Mouse (Mus musculus) liver, adult 2 months (tissue): ENCODE results near the gene Necab3.

Source experiments
- CTCF ChIP-seq: fragments of 200-500 bp; IDR thresholded peaks from 2 replicates; pipeline ENCODE4 v1.5.1; 2011; ENCODE audit warnings: low read depth, low read length, control low read depth
- POLR2A ChIP-seq: fragments of 200-500 bp; IDR thresholded peaks from 2 replicates; pipeline ENCODE4 v1.6.1; 2011; ENCODE audit warnings: low read length, control low read depth; ENCODE audit not compliant: insufficient read depth; ENCODE audit errors: extremely low read depth

- TF ChIP-seq CTCF (no peak), POLR2A (no peak)
These were observed 37.1 kb upstream of the Necab3 start for GRCm38 (mm10) chr2:154595775-154596174.
